Mouse (Mus musculus): ENCODE measurements at regions not wholly inside any gene's neighbourhood (a gene's known extent, or its start where the extent isn't known, plus 50 kb on each side); places are given as distances from the start of the nearest gene placed in this dataset.

GRCm38 (mm10) chr2:77358176-77358575, 77.8 kb upstream of the Sestd1 start:
- no peak for DNase-seq (ENCODE audit: low spot score in 2 of 2)

- DNase-seq (ENCODE audit: low spot score in 2 of 2): no peak
Observed at GRCm38 (mm10) chr2:77356798-77357197, 76.4 kb upstream of the Sestd1 start.

GRCm38 (mm10) chr2:77351987-77352628, 71.7 kb upstream of the Sestd1 start:
- no peak for DNase-seq (ENCODE audit: low spot score in 2 of 2)

- no peak for DNase-seq (ENCODE audit: low spot score in 2 of 2)
Observed at GRCm38 (mm10) chr2:77347027-77347426, 66.6 kb upstream of the Sestd1 start.

GRCm38 (mm10) chr2:77343736-77344440, 63.5 kb upstream of the Sestd1 start:
- no peak for DNase-seq (ENCODE audit: low spot score in 2 of 2)

GRCm38 (mm10) chr2:77342416-77342815, 62.0 kb upstream of the Sestd1 start:
- DNase-seq (ENCODE audit: low spot score in 2 of 2): no peak

- DNase-seq (ENCODE audit: low spot score in 2 of 2): peak; percentile 91 to 94
Observed at GRCm38 (mm10) chr2:77341575-77342332, 61.4 kb upstream of the Sestd1 start.

GRCm38 (mm10) chr2:77340076-77340475, 59.7 kb upstream of the Sestd1 start:
- no peak for DNase-seq (ENCODE audit: low spot score in 2 of 2)

GRCm38 (mm10) chr2:77337786-77338406, 57.5 kb upstream of the Sestd1 start:
- DNase-seq (ENCODE audit: low spot score in 2 of 2): no peak

GRCm38 (mm10) chr2:77337318-77337717, 56.9 kb upstream of the Sestd1 start:
- no peak for DNase-seq (ENCODE audit: low spot score in 2 of 2)

GRCm38 (mm10) chr2:77336810-77337209, 56.4 kb upstream of the Sestd1 start:
- no peak for DNase-seq (ENCODE audit: low spot score in 2 of 2)

- no peak for DNase-seq (ENCODE audit: low spot score in 2 of 2)
Observed at GRCm38 (mm10) chr2:77334706-77335105, 54.3 kb upstream of the Sestd1 start.

GRCm38 (mm10) chr2:77333394-77334079, 53.1 kb upstream of the Sestd1 start:
- DNase-seq (ENCODE audit: low spot score in 2 of 2): no peak
